Mouse (Mus musculus) lung, embryonic 16.5 days (tissue): ENCODE measurements at regions not wholly inside any gene's neighbourhood (a gene's known extent, or its start where the extent isn't known, plus 50 kb on each side); places are given as distances from the start of the nearest gene placed in this dataset.

Experiments
- ATAC-seq: fragments of 200-750 bp; cut with Nextera tagmentation; 2 replicates; pipeline ENCODE4 v1.8.0; 2017; ENCODE audit warnings: low read depth, mild to moderate bottlenecking, moderate library complexity
- H3K27ac ChIP-seq: fragments of 300-500 bp; sonication (generic); 2 replicates; pipeline ENCODE4 v1.5.1; 2014; ENCODE audit warnings: mild to moderate bottlenecking, control low read depth, low read length
- H3K27me3 ChIP-seq: fragments of 300-500 bp; sonication (generic); 2 replicates; pipeline ENCODE4 v1.6.1; 2014; ENCODE audit warnings: low read depth, low read length, mixed read lengths; ENCODE audit not compliant: control insufficient read depth, insufficient read depth
- H3K36me3 ChIP-seq: fragments of 300-500 bp; sonication (generic); 2 replicates; pipeline ENCODE4 v1.6.1; 2014; ENCODE audit warnings: low read length; ENCODE audit not compliant: control insufficient read depth, insufficient read depth
- H3K4me1 ChIP-seq: fragments of 300-500 bp; sonication (generic); replicated peaks from 2 replicates; pipeline ENCODE4 v1.6.1; 2014; ENCODE audit warnings: low read length, mixed read lengths; ENCODE audit not compliant: control insufficient read depth, insufficient read depth
- H3K4me2 ChIP-seq: fragments of 300-500 bp; sonication (generic); 2 replicates; pipeline ENCODE4 v1.6.1; 2014; ENCODE audit warnings: low read depth, low read length, control low read depth
- H3K4me3 ChIP-seq: fragments of 300-500 bp; sonication (generic); 2 replicates; pipeline ENCODE4 v1.5.1; 2014; ENCODE audit warnings: mild to moderate bottlenecking, low read length, control low read depth
- H3K9ac ChIP-seq: fragments of 300-500 bp; sonication (generic); 2 replicates; pipeline ENCODE4 v1.6.1; 2014; ENCODE audit warnings: low read length, control low read depth
- H3K9me3 ChIP-seq: fragments of 300-500 bp; sonication (generic); 2 replicates; pipeline ENCODE4 v1.6.1; 2016; ENCODE audit warnings: low read length; ENCODE audit not compliant: control insufficient read depth
- WGBS: fragments of 180-500 bp; shearing (Covaris S2); extraction: QIAGEN DNeasy Blood & Tissue Kit; methylation state at CpG from one replicate; pipeline ENCODE4 v1.1.7; 2014; 5-methylcytosine and 5-hydroxymethylcytosine counted together

- Histone ChIP-seq H3K9me3 (no peaks in the 10 kb centered on the region), H3K36me3 (no peaks in the 10 kb centered on the region), H3K27ac (no peak overlapping the region), H3K27me3 (no peaks in the 10 kb centered on the region), H3K9ac (no peak overlapping the region), H3K4me2 (no peak overlapping the region), H3K4me3 (no peak overlapping the region), H3K4me1 (peaks cover 9% of the 10 kb centered on the region)
- ATAC-seq = no peak
- WGBS = 53% methylated on average over 9 of the region's 9 CpGs
Measured at GRCm38 (mm10) chr5:64401737-64402136, 245.6 kb downstream of the Tbc1d1 start.

DNA sequence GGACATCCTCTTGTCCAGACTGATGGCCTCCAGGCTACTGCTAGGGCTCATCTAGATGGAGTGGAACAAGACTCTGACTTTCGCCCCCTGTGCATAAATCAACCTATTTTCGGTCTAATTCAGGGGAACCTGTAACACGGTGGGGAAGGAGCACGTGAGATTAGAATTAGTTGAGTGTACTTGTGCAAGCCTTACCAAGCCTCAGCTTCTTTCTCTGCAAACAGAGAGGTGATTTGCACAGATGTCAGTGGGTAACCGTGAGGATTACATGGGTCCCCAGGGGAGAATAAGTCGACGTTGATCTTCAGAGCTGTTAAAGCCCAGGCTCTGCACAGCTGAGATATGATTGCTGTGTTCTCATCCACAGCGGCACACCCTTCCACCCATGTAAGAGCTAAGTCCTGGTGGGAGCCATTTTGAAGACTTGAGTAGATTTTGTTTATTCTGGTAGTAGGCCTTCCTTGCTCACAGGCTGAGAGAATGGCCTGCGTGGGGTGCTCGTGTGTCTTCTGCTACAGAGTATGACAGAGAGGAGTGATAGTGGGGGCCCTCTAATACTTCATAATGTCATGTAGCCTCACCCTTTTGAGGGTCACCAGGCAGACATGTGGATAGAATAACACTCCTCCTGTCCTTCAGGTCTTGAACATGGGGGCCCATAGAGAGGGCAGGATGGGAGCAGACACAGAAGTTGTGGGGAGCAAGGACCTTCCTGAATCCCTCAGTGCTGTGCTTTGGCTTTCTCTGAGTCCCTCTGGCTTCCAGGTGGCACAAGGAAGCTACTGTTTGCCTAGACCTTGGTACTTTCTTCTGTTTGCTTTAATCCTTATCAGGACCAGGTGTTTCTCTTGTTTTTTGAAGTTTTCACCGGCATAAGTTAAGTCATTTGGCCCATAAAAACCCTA, 247.2 kb downstream of the Tbc1d1 start:
- Histone ChIP-seq H3K4me1 (peaks cover 9% of the 10 kb centered on the region), H3K36me3 (no peaks in the 10 kb centered on the region), H3K9me3 (no peaks in the 10 kb centered on the region), H3K27ac (0 out of 2 replicates have a peak overlapping the region, but pooled peaks have one; percentile 12), H3K9ac (no peak overlapping the region), H3K4me3 (no peak overlapping the region), H3K4me2 (no peak overlapping the region), H3K27me3 (no peaks in the 10 kb centered on the region)
- ATAC-seq = no peak
- WGBS = 63% methylated on average over 11 of the region's 11 CpGs

GRCm38 (mm10) chr5:64403982-64404345, 247.9 kb downstream of the Tbc1d1 start:
- Histone ChIP-seq H3K4me3 (no peak overlapping the region), H3K4me1 (peaks cover 9% of the 10 kb centered on the region), H3K4me2 (no peak overlapping the region), H3K36me3 (no peaks in the 10 kb centered on the region), H3K27ac (peak overlapping the region; percentile 43; the same call in 1 of the 2 replicates), H3K27me3 (no peaks in the 10 kb centered on the region), H3K9me3 (no peaks in the 10 kb centered on the region), H3K9ac (no peak overlapping the region)
- WGBS = 46% methylated on average over 7 of the region's 7 CpGs
- 0 out of 2 replicates have a peak, but pooled peaks have one; percentile 49 for ATAC-seq

GRCm38 (mm10) chr5:64404512-64404911, 248.4 kb downstream of the Tbc1d1 start:
- WGBS = 83% methylated on average over 5 of the region's 5 CpGs
- no peaks in the 10 kb centered on the region for H3K27me3 ChIP-seq
- no peak overlapping the region for H3K27ac ChIP-seq
- H3K4me3 ChIP-seq = no peak overlapping the region
- no peaks in the 10 kb centered on the region for H3K36me3 ChIP-seq
- no peak overlapping the region for H3K9ac ChIP-seq
- H3K4me2 ChIP-seq = no peak overlapping the region
- ATAC-seq = no peak
- H3K9me3 ChIP-seq = no peaks in the 10 kb centered on the region
- H3K4me1 ChIP-seq = peaks cover 9% of the 10 kb centered on the region

DNA sequence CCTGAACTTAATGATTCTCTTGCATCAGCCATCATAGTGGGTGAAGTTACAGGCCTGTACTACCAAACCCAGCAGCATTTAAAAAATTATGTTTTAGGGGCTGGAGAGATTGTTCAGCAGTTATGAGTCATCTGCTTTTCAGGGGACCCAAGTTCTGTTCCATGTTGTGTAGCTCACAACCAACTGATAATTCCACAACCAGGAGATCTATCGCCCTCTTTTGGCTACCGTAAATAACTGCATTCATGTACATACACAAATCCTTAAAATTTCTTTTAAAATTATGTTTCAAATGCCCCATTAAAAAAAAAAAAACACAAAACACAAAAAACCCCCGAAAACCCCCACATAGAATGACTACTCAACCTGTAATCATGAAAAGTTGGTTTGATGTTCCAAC, 252.8 kb downstream of the Tbc1d1 start:
- Histone ChIP-seq H3K9me3 (no peaks in the 10 kb centered on the region), H3K4me1 (peaks cover 10% of the 10 kb centered on the region; the same call in 1 of the 2 replicates), H3K4me3 (no peak overlapping the region), H3K9ac (no peak overlapping the region), H3K27ac (no peak overlapping the region), H3K36me3 (no peaks in the 10 kb centered on the region), H3K27me3 (no peaks in the 10 kb centered on the region), H3K4me2 (no peak overlapping the region)
- WGBS = 81% methylated on average over 3 of the region's 3 CpGs
- no peak for ATAC-seq

DNA sequence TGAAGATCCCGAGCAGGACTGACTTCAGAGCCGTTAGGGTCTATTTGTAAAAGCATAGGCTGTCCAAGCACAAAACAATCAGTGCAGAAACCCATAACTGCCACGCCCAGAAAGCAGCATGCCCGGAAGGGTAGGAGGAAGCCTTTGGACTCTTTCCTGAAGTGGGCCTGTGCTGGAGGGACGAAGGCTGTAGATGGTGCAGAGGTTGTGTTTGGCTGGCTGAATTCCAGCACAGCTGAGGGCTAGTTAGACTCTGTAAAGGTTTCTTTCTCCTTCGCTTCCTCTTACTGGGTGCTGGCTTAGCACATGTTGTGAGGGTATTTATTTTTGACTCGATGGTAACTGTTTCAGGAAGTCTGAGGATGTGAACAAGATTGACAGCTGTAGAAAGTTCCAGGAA, 254.5 kb downstream of the Tbc1d1 start:
- peak; percentile 86 for ATAC-seq
- Histone ChIP-seq H3K4me1 (peaks cover 7% of the 10 kb centered on the region; the same call in 1 of the 2 replicates), H3K4me3 (no peak overlapping the region), H3K27ac (peak overlapping the region; percentile 48), H3K9me3 (no peaks in the 10 kb centered on the region), H3K4me2 (peak overlapping the region; percentile 4; the same call in 1 of the 2 replicates), H3K36me3 (no peaks in the 10 kb centered on the region), H3K27me3 (no peaks in the 10 kb centered on the region), H3K9ac (no peak overlapping the region)
- WGBS = 29% methylated on average over 7 of the region's 7 CpGs

DNA sequence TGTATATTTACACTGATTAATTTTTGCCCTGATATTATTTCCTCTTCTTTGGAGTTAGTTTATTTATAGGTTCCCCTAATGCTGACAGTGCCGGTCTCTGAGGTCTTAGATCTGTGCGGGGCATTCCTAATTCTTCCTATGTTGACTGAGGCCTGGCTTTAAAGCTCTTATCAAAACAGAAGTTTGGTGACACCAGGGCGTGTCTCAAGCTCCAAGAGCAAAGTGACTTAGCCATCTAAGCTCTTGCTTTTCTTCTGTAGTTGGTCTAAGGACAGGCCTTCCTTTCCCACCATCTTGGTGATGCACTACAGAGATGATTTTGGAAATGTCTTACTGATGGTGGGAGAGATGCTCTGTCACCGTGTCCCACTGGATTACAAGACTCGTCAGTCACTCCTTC, 258.4 kb downstream of the Tbc1d1 start:
- H3K9ac ChIP-seq = no peak overlapping the region
- no peaks in the 10 kb centered on the region for H3K36me3 ChIP-seq
- peaks cover 7% of the 10 kb centered on the region; the same call in 1 of the 2 replicates for H3K4me1 ChIP-seq
- H3K4me2 ChIP-seq = no peak overlapping the region
- H3K27ac ChIP-seq = no peak overlapping the region
- no peaks in the 10 kb centered on the region for H3K27me3 ChIP-seq
- ATAC-seq = no peak
- no peaks in the 10 kb centered on the region for H3K9me3 ChIP-seq
- 39% methylated on average over 5 of the region's 5 CpGs for WGBS
- H3K4me3 ChIP-seq = no peak overlapping the region

DNA sequence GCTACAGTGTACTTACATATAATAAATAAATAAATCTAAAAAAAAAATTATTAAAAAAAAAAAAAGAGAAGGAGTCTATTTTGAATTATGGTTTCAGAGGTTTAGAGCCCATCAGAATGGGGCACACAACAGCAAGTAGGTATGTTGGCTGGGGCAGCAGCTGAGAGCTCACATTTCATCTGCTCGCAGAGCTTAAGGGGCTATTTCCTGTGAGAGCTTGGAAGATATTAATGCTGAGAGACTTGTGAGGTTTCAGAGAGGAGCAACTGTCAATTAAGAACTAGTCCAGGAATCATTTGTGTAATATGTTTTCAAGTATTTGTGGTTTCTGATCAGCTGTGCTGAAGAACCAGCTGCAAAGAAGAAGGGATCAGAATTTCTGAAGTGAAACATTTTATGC, 263.3 kb downstream of the Tbc1d1 start:
- H3K4me3 ChIP-seq = no peak overlapping the region
- ATAC-seq = no peak
- H3K27ac ChIP-seq = no peak overlapping the region
- H3K4me1 ChIP-seq = peaks cover 4% of the 10 kb centered on the region; the same call in 1 of the 2 replicates
- H3K36me3 ChIP-seq = no peaks in the 10 kb centered on the region
- no peaks in the 10 kb centered on the region for H3K27me3 ChIP-seq
- WGBS = 50% methylated on average over 1 of the region's 1 CpGs
- no peak overlapping the region for H3K9ac ChIP-seq
- H3K4me2 ChIP-seq = no peak overlapping the region
- peaks cover 3% of the 10 kb centered on the region; the same call in 1 of the 2 replicates for H3K9me3 ChIP-seq

DNA sequence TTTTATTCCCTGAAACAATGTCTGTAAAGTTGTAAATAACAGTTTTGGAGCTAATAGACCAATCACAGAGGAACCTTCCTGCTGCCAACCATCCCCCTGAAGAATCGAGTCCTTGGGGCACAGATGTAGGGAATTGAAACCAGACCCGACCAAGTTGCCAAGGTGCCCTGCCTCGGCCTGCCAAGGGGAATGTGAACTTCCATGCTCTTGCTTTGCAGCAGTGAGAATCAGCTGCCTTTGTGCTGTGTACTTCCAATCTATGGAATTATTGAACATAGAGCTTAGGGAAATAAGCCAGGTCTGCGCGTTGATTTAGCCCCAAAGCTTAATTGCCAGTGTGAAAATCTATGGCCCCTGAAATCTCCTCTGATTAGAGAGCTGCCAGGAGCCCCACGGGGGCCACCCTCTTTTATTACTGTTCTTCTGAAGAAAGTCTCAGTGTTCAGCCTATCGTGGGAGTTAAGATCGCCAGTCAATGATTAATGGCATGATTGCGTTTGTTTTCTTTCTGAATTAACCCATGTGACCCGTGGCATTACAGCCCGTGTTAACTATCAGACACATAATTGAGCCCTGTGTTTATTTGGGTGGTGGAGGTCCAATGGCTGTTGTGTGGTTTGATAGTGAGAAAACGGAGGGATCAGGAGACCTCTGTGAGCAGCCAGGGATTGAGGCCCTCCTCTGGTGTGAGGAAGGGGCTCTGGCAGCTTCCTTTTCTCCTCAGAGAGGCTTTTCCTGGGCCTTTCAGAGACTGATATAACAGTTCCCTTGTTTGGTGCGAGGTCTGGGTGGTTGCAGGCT, 266.9 kb downstream of the Tbc1d1 start:
- H3K9me3 ChIP-seq = peaks cover 6% of the 10 kb centered on the region; the same call in 1 of the 2 replicates

More for the DNA sequence above, 266.9 kb downstream of the Tbc1d1 start:
- H3K9ac ChIP-seq = no peak overlapping the region
- no peak for ATAC-seq
- peaks cover 4% of the 10 kb centered on the region; the same call in 1 of the 2 replicates for H3K4me1 ChIP-seq
- no peaks in the 10 kb centered on the region for H3K27me3 ChIP-seq
- H3K4me3 ChIP-seq = no peak overlapping the region
- 27% methylated on average over 13 of the region's 13 CpGs for WGBS
- H3K36me3 ChIP-seq = no peaks in the 10 kb centered on the region
- H3K4me2 ChIP-seq = no peak overlapping the region
- no peak overlapping the region for H3K27ac ChIP-seq
